Mouse (Mus musculus): ENCODE data around the gene Zic2.

DNA sequence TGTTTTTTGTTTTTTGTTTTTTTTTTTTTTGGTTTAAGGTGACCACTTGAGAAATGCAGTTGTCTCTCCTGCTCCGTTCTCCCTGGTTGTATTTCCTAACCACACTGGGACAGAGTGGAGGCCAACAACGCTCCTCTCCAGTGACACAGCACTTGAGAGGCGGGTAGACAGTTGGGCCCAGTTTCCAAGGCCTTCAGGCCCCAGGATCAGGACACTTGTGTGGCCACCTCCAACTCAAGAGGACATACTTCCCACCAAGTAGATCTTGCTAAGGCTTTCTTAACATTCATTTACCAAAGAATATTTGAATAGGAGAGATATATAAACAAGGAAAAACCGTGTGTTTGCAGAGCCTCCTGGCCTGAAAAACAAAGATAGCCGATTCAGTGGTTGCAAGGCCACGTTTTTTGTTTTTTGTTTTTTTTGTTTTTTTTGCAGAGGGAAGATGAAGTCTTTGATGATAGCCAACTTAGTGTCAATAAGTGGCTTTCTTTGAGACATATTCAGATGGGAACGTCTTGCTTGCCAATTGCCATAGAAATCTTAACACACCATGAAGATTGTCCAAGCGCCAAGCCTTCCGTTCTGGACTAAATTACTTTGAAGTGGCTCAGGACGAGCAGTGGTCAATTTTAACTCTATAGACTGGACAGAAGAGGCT is 20.2 kb upstream of the Zic2 start:
- TF ChIP-seq CTCF (IDR thresholded peaks at IDR 0.05; ENCODE audit: borderline replicate concordance, extremely low read depth, insufficient read depth, insufficient read length) (no peak), POLR2A (IDR thresholded peaks at IDR 0.05; ENCODE audit: borderline replicate concordance, extremely low read depth, insufficient read depth, insufficient read length, poor library complexity, severe bottlenecking) (no peak)
